Mouse (Mus musculus): ENCODE results near the gene Camkmt. TPM values are rescaled to one million over a fixed set of nuclear protein-coding genes. Genes with fewer than 3 reads are reported as not detected.

The Camkmt gene
- total RNA-seq, 2 experiments from 2014 or later, result 11.5 to 14.7 TPM

DNA sequence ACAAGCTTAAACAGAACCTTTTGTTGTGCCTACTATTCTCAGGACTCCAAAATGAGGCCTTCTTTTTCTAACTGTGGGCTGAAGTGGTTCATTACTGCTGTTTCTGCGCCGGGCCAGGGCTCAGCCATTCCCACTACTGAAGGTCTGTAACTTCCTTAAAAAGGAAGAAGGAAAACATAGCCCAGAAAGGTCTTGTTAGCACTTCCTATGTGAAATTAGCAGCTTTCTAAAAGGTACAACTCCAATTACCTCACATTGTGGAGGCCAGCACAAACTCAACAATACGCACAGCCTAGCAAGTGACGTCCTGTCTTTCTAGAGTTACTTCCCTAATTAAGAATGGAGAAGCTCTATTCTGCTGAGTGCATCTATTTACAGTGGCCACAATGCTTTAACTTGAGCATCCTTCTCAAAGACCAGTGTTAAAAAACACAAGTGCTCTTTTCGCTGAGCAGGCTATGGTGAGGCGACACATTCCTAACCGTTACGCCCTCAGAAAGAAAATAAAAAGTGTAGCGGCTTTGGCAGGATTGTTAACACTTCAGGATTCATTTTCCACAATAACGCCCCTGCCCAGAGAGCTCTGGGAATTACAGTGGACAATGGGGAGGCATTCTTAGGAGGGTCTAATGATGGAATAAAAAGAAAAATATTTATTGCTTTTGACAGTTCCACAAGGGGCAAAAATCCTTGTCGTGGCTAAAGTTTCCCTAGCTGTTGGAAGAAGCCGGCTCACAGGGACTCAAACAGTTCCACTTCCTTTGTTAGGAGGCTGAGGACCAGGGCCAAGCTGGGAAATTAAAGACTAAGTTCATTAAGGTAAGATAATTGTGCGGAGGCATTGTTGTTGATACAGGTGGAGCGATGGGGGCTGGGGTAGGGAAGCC lies 398.5 kb downstream of the Camkmt start:
- DNase-seq (ENCODE audit: low spot score in 2 of 2), result no peak

DNA sequence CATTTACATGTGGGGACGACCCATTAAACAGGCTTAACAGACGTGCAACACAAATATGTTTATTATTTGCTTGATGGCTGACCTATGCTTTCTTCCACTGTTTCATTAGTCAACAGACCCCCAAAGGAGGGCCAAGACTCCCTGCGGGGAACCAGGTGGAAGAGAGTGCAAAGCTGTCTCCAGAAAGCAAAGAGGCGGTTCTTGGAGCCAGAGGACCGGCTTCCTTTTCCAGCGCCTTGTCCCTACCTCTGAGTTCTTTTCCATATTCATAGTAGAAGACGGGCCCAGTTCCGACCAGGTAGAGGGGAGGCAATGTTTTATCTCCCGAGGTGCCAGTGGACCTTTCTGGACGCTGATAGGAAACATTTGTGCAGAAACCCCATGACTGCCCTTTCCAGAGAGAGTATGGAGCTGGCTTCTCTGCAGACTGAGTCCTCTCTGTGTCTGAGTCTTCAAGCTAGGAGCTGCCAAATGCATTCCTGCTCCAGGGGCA lies 399.2 kb downstream of the Camkmt start:
- no peak for DNase-seq (ENCODE audit: low spot score in 2 of 2)

DNA sequence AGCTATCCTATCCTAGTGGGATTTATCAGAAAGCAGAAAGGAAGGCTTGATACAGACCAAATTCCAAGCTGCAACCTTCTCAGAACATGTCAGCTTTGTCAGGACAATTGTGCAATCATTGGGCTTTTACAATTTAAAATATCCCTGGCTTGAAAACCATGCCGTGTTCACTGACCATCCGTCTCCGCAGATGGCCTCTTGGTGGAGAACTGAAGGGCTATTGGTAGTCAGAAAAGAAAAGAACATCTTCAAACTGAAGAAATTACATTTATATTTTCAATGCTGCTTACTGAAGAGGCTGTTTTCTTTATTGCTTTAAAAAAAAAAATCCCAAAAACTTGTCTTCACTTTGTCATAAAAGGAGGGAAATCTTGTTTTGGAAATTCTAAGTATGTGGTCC lies 401.1 kb downstream of the Camkmt start:
- DNase-seq (ENCODE audit: low spot score in 2 of 2), result no peak

DNA sequence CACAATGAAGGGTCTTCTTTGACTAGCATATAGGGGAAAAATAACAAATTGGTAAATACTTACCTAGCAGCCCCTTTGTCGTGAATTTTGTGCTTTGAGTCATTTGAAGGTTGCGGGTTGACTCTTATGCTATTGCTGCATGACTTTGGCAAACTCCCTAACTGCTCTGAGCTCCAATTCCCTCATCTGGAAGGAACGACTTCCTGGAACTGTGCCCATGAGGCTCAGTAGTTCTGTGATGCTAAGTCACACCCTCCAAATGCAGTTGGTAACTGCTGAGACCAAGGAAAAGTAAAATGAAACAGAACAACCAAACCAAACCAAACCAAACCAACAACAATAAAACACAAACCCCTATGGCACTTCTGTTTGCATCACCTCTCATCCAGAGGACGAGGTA lies 403.2 kb downstream of the Camkmt start:
- no peak for DNase-seq (ENCODE audit: low spot score in 2 of 2)

DNA sequence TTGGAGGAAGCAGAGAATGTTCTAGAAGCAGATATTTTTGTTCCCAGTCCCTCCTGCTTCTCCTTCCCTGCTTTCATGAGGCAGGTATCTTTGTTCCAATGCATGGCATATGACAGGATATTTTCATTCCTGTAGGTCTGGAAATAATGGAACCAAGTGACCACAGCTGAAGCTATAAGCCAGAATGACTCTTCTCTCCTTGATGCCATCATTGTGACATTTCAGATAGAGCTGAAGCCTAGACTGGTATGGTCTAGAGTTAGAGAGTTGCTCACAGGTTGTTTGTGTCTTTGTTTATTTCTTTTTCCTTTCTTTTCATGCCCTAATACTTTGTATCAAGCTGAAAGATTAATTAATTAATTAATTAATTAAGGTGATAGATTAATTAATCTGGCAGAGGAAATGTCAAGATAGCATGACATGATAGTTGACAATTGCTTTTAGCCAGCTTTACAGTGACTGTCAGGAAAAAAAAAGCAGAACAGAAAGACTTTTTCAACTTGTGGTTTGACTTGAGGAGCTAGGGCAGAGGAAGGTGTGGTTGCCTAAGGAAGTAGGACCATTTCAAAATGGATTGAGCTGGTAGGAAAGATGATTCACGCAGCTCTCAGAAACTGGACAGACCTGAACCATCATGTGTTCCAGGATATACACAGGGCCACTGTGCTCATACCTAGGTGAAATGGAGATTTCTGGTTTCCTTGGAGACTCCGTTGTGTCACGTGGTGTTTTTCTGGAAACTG lies 404.8 kb downstream of the Camkmt start:
- DNase-seq (ENCODE audit: low spot score in 2 of 2), result no peak

DNA sequence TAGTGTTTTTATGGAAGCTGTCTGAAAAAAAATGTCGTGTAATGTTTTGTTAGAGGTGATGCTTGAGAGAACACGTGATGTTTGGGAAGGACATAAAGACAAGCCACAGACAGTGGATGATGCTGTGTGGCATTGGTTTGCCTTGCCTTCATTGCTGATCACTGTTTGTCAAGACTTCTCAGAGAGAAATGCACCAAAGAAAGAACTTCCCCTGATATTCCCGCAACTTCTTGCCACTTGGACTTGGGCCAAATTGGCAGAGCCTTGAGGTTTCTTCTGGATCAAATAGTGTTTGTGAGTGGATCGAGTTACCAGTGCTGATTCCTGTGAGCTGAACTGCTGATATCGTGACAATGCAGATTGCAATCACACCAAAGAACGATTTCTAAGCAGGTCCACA lies 405.5 kb downstream of the Camkmt start:
- no peak for DNase-seq (ENCODE audit: low spot score in 2 of 2)

DNA sequence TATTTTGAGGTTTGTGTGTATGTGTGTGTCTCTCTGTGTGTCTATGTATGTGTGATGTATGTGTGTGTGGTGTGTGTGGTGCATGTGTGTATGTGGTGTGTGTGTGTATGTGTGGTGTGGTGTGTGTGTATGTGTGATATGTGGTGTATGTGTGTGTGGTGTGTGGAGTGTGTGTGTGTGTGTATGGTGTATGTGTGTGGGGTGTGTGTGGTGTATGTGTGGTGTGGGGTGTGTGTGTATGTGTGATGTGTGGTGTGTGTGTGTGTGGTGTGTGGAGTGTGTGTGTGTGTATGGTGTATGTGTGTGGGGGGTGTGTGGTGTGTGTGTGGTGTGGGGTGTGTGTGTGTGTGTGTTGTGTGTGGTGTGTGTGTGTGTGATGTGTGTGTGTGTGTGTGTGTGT lies 414.5 kb downstream of the Camkmt start:
- no peak for DNase-seq (ENCODE audit: low spot score in 2 of 2)

DNA sequence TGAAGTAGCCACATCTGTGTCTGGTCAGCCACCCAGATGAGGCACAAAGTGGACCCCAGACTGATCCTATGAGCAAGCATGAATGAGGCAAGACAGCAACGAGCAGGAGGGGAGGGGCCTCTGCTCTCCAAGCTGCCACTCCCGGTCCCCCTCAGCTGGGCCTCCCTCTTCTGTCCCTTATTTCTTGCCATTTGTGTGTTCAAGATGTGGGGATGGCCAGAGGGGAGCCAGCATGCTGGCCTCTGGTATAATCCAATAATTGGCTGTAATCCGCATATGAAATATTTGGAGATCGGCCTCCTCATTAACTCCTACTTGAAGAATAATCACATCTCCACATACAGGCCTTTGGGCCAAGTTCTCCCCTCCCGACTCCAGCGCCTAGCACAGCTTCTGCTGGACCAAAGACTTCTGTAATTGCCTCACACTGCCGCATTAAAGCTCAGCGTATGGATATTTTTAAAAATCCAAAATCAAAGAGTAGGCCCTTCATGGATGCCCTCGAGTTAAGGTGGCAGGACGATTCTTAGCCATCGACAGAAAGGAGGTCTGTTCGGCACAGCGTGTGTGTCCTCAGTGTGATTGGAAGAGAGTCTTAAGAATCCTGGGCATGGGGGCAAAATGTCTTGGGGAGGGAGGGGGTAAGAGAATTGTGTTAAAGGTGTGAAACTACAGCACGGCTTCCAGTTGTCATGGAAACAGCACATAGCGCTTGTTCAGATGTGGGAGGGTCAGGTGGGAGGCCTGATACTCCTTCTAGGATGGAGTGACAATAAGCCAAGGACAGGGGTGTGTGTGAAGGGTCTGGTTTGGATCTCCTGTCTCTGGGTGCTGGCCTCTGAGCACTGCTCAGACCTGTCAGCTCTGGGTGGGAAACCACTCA lies 416.1 kb downstream of the Camkmt start:
- no peak for DNase-seq (ENCODE audit: low spot score in 2 of 2)

DNA sequence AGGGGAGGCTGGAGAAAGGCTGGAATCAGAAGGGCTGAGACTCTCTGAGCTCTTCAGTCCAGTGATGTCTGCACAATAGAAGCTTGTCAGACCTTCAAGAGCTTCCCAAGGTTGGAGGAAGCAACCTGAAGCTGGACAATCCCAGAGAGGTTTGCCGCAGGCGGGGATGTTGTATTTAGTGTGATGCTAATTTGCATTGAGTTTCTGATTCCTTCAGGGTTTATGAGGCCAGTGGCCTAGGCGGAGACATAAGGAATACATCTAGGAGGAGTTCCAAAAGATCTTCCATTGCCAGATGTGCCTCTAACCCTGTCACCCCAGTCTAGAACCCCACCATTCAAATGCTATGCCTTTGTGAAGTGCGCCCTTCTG lies 416.7 kb downstream of the Camkmt start:
- no peak for DNase-seq (ENCODE audit: low spot score in 2 of 2)

Other genes starting within 250 kb of the Camkmt start
- 100 to 1,000 TPM; 126 to 127 TPM for gene Ppm1b, start 133.8 kb upstream of the Camkmt start, total RNA-seq (2021)
- gene Slc3a1, start 62.2 kb upstream of the Camkmt start, total RNA-seq (2021), result under 1 TPM in 1 of 2 experiments, not detected in 1; 0.27 TPM
- 100 to 1,000 TPM; 369 to 376 TPM for gene Prepl, start 311 bp upstream of the Camkmt start, total RNA-seq (2021)

All from layer of hippocampus, adult 18-20 months (tissue).